Mouse (Mus musculus) ZHBTc4 (cell line): ENCODE results near the gene Gm20696.

Experiments
- DNase-seq: peaks from one replicate; pipeline ENCODE4 v3.0.0-alpha.2; 2011; ENCODE audit warnings: low read depth, low spot score

The Gm20696 gene

DNA sequence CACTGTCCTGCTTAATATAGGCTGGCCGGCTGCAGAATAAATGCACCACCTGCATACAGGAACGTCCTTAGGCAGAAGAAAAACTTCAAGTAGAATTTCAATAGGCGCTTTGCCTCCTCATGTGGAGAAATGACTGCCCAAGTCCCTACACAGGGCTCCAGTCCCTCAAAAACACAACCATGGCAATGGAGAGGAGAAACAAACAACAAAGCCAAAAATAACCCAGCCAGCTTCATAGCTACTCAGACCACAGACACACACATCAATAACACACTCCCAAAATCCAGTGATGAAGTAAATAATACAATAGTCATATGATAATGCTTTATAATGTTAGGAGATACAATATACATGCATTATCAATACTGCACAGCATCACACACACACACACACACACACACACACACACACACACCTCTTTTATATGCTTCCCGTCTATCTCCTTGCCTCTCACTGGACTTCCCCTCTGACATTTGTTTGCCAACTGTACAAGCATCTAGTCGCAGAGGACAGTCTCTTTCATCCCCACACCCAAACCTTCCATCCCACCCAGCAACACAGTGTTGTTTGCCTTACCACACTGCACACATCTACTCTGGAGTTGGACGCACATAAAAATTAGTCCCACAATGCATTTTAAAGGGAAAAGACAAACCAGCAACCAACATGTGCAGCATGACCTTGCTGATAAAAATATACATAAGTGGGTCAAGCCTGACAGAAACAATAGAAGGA is 306.7 kb downstream of the Gm20696 start:
- no peak for DNase-seq

DNA sequence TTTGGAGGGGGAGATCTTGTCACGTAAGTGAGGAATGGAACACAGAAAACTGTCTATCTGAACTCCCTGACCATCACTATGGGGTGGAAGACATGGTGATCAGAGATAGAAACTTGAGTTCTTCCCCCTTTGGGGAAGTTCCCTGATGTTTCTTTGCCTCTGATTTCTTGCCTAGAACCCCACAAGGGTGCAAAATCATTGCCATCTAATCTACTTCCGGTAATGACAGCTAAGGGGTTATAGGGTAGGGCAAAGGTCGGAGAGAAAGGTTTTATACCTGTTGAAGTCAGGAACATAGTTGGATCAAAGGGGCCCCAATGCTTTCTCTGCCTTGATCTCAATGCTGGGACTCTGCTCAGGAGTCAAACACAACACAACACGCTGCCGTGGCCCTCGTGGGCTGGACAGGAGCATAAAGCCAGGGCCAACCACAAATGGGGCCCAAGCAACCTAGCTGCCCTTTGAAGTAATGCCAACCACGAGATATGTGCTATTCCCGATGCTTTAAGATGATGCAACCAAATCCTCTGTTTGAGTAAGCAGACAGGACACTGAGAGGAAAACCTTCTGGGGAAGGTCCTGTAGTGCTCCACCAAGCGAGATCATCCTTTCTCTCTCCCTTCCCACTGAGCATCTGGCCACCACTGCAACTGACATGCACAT is 307.4 kb downstream of the Gm20696 start:
- DNase-seq = no peak

DNA sequence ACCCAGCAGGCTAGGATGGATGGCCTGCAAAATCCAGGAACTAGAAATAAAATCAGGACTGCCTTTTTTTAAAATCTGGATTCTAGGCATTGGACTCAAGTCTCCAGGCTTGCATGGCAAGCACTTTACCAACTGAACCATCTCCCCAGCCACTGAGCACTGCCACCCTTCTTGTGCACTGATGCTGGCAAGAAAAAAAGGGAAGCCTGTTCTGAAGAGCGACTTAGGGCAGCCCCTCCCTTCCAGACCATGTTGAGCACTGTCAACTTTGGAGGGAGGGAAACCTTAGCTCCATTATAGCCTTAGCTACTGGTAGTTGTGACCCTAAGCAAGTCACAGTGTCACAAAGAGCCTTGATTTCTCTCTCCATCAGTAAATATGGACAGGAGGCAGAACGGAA is 308.7 kb downstream of the Gm20696 start:
- DNase-seq = no peak

DNA sequence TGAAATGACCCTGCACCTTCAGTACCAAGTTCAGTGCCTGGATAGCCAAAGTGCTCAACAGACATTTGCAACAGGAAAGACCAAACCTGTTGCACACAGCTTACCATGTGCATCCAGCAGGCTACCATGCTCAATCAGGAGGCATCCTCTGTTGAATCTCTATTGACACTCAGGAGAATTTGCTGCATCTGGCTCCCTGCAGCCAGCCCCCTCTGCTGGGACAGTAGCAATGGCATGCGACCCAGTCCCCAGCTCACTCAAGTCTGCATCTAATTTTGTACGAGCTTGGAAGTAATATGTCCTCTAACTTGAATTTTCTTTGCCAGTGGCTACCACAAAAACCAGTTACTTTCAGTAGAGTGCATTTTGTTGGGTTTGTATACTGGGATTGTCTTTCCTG is 312.3 kb downstream of the Gm20696 start:
- no peak for DNase-seq

DNA sequence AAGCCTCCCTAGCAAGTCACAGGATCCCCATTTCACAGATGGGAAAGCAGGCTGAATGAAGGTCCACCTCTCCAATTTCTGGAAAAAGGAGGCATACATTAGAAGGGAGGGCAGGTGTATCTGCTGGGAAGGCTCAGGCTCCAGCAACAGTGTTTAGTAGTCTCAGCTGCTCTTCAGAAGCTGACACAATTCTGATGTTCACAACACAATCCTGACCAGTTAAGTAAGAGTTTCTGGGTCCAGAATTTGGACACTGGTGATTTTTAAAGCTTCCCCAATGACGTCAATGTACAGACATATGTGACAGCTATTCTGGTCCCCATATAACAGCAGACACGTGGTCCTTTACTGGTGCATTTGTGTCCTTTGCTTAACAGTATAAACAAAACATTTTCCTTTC is 313.2 kb downstream of the Gm20696 start:
- DNase-seq = no peak

DNA sequence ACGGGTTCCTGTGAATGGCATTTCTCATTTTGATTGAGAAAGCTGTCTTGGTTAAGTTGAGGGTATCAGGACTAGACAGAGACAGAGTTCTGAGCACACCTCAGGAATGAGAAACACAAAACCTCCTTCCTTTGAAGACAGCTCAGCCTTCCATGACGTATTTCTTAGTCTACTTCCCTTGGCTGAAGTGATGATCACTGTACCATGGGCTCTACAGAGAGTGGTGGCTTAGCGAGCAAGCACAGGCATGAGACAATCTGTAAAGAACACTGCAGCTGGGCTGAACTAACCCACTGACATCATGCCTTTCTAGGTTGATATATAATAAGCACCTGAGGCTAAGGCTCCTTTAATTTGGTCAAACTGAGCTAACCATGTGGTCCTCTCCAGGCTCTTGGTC is 316.0 kb downstream of the Gm20696 start:
- DNase-seq = no peak

DNA sequence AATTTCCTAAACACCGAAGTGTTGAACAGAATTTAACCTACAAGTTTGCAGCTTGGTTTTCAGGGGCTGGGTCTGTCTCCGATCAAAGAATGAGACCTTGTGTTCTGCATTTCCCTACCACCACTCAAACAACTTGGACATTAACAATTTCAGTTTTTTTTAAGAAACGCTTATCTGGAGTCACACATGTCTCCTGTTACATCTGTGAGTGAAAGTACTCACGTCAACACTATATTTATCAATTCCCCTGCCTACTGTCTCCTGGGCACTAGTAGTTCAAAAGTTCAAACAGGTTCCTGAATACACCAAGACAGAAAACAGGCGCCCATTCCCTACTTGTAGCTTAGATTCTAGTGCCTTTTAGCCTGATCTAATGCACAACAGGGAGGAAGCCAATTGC is 316.4 kb downstream of the Gm20696 start:
- DNase-seq = no peak

DNA sequence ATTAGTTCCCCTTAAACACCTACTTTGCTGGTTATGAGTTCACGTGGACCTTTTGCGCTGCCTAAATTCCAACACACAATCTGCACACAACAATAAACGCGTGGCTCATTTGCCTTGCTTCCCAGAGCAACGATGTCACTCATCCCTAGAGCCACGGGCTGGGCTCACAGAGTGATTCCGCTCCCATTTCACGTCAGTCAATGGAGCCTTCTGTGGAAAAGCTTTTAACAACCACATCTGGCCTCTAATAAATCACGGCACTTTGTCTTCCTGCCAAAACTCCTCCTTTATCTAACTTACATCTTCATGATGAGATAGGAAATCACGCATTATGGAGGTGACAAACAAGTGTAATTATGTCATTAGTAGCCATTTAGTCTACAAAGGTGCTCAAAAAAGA is 318.8 kb downstream of the Gm20696 start:
- no peak for DNase-seq

DNA sequence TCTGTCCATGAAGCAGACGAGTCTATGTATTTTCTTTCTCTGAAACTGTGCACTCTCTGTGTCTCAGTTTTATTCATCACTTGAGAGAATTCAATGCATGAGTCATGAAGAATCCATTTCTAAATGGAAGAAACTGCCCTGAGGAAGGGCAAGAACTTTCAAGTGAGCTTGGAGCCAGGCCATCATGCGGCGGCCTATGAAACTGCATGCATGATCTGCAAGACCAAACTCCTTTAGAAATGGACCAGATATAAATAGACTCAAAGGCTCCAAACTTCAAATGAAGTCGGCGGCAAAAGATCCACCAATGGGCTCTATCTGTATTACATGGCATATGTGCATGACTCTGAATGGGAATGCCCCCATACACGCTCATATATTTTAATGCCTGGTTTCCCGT is 321.6 kb downstream of the Gm20696 start:
- no peak for DNase-seq

DNA sequence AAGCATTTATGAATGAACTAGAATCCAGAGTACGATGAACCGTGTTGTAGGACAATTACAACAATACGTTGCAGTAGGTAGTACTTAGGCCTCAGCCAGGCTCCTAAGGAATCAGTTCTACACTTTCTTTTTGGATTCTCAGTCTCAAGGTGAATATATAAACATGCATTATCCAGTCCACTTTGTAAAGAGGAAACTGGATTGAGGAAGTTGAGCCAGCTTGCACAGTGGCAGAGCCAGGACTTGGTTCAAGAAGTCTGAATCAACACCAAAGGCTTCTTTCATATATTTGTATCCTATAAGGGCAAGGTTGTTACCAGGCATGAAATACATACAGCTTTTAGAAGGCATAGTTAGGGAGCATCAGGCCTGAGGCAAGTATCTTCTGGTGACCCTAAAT is 322.2 kb downstream of the Gm20696 start:
- no peak for DNase-seq

DNA sequence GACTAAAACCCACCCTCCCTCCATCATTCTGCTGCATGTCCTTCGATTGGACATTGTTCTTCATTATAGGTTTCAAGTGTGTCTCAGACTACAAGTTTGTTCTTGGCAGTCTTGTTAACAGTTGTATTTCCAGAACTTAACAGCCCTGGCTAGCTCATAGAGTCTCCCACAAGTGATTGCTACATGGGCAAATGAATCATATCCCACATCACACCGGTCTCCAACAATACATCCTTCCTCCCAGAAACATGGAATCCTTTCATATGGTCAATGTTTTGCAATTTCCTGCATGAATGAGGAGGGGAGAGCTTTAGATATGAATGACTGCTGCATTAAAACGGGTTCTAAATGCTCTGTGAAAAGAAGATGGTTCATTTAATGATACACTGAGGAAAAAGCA is 322.8 kb downstream of the Gm20696 start:
- no peak for DNase-seq

DNA sequence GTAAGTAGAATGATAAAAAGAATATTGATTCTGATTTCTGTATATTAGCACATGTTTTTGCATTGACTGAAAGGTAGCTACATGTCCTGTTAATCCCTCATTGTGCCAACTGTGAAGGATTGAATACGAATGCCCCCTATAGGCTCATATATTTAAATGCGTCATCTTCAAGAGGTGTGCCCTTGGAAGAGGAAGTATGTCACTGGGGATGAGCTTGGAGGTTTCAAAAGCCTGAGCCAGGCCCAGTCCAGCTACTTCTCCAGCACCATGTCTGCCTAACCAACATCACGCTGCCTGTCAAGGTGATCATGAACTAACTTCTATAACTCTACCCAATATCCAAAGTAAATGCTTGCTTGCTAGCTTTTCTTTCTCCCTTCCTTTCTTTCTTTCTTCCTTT is 324.2 kb downstream of the Gm20696 start:
- DNase-seq = no peak

DNA sequence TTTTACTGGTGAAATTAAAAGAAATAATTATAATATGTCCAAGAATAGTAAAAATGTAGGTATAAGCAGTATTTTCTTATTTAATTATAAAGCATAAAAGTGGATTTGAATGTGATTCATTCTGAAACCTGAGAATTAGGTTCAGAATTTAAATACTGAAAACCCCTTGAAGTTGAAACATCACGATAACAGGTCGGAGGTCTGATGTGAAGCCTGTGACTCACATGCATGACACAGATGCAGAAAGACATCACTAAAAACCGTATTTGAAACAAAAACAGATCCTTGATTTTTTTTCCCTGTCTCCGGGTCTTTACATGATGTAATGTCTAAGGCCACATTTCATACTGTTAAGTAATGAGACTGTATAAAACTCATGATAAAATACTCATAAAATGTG is 325.7 kb downstream of the Gm20696 start:
- no peak for DNase-seq

DNA sequence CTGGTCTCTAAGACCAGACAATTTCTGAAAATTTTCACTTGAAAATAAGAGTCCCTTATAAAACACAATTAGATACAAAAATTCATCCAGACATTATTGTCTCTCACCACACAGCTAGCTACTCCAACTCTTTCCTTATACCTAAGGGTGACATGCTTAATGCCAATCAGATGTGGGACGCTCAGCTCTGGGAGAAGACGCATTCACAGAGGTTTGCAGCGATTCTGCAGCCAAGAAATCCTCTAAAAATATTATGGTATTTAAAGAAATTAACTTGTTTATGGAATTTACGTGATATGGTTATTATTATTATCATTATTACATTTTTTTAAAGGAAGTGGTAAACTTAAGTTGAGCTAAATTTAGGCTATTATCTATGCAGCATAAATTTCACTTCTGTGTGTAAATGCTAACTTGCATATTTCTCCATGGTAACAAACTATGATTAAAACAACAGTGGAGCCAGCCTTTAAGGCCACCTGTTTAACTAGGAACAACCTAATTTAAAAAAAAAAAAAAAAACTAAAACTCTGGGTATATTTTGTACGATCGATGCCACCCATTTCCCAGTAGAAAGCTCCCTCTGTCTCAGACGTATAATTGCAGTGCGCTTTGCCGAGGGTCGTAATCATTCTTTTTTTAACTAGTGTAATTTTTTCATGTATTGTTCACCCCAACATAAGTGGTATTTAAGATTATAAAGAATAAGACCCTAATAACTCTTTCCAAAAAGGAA is 326.4 kb downstream of the Gm20696 start:
- no peak for DNase-seq

DNA sequence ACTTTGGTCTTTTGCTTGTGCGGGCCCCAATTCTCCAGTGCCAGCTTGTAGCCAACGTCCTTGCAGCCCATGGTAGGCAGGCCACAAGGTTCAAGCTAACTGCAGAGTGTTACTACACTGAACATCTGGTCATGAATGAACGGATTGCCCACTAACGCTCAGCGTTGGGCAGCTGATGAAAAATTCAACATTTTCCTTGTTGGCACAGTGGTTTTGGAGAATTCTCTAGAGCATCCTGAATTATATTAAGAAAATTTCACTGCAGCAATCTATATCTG is 327.3 kb downstream of the Gm20696 start:
- DNase-seq = no peak

DNA sequence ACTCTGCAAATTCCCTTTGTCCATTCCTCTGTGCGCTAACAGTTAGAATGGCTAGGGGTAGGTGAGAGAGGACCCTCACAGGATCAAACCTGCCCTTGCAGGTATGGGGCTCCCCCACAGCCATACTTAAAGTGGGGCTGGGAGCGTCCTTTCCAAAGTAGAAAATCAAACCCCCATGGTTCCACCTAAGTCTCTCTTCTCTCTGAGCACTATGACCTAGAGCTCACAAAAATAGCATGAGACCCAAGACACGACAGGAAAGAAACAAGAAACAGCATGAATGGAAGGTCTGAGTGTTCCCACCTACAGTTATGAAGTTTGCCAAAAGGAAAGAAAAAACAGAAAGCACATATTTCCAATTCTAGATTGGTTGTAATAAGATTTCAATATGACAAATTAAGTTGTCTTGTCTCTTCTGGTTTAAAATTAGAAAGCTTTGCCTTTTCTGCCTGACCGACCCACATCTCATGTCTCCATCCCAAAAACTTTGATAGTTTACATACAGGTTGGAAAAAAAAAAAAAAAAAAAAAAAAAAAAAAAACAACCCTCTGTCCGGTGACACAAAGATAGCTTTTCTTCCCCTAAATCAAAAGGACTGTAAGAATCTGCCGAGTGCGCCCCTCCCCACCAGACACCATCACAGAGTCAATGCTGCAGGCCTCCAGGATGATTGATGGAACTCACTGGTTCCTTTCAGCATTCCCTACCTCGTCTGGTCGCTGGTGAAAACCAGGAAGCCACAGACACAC is 327.8 kb downstream of the Gm20696 start:
- no peak for DNase-seq

DNA sequence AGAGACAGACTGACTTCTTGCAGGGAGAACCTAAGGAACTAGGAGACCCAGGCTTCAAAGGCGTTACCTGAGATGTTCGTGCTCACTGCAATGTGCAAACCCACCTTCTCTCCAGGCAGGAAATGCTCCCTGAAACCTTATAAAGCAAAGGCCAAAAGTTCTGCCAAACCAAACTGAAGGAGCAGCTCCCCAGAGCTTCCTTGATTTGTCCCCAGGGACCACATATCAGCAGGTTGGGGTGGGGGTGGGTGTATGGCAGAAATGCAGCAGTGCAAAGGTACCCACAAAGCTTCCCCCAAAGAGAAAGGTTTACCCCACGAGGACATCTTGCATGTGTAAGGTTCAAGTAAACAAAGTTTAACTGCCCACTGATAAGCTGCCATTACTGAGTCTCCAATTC is 328.4 kb downstream of the Gm20696 start:
- DNase-seq = no peak

DNA sequence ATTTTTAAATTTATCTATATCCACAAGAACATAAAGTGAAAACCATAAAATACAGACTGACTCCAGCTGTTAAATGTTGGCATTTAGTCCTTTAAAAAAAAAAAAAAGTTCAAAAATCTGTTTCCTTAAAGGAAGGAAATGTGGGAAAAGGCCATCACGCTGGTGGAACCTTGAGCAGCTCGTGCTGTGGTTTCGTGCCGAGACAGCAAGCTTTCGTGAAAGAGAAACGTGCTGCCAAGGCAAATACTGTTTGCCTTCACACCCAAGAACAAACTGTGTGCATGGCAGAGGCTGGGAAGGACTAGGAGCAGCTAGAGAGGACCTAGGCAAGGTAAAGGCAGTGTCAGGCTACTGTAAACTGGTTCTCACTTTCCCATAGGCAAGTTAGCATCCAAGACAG is 329.0 kb downstream of the Gm20696 start:
- no peak for DNase-seq

DNA sequence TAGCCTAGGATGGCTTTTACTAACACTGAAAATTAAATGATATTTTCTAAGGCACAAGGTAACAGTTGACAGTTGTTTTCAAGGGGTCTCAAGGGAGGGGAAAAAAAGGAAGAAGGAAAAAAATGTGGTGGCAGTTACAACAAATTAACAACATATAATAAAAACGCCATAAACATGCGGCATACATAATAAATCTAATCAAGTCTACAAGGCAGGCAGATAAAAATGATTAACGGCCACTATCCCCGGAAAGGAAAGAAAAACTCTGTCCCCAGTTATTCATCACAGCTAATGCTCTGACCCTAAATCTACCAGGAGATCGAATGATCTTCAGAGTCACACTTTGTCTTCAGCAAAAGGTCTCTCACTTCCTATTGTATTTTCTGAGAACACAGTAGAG is 330.4 kb downstream of the Gm20696 start:
- DNase-seq = no peak

DNA sequence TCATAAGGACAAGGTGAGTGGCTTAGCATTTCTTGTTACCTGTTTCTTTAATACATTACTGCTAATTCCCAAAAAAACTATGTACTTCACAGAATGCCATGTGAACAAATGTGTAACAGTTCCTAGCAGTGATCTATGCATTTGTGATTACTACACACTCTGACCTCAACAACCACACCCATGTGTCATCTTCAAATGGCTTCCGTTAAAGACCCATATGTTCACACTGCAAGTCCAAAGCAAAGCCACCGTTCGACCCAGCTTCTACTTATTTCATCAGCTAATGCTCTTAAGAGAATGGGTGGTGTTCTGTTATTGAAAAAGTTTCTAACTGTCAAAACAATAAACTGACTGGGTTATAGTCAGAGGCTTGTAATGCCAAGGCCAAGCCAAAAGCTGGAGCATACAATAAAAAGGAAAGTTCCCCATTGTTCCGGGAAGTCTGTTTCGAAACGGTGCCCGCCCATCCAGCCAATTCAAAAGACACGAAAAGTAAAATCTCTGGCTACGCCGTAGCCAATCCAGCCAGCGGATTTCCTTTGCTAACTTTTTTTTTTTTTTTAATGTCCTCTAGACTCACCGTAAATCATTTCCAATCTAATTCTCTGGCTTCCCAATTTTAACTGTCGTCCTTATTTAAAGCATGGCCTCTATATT is 331.3 kb downstream of the Gm20696 start:
- no peak for DNase-seq

DNA sequence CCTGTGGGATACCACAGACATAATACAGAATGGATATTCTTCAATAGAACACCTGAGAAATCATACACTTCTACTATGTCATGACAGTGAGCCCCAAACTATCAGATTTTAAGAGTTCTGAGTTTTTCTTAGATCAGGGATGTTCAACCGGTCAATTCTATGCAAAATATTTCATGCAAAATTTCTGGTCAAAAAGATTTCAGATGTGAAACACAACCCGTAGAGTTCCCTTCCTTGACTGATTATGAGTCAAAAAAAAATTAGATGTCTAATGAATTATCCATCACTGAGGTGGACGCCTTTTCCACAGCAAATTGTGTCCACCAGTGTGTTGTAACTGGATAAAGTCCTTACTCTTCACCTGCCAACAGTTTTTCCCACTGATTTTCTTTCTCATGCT is 332.3 kb downstream of the Gm20696 start:
- DNase-seq = no peak

DNA sequence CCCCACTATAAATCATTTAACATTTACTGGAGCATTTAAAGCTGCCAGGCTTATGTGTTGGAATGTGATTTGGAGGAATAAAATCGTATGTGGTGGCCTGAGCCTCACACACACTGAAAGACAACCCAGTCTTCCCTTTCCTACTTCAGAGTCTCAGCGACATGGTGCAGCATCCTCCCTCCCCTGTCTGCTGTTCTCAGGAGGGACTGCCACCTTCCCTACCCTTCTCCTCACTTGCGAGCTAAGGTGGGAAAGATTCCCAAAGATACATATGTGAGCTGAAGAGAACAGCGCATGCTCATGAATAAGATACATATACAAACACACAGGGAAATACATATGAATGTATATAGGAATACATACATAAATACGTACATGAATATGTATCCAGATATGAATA is 333.5 kb downstream of the Gm20696 start:
- no peak for DNase-seq
